Mouse (Mus musculus) C2C12 (cell line): ENCODE results near the gene C130074G19Rik.

Experiments used
- CEBPB ChIP-seq: IDR thresholded peaks from one replicate; pipeline ENCODE4 v1.6.1; 2011; ENCODE audit warnings: low read depth, mild to moderate bottlenecking, control low read depth, moderate library complexity
- CTCF ChIP-seq: IDR thresholded peaks from one replicate; pipeline ENCODE4 v1.5.1; 2011; ENCODE audit not compliant: control insufficient read depth, insufficient read depth, insufficient read length
- MYOG ChIP-seq: IDR thresholded peaks from one replicate; pipeline ENCODE4 v1.6.1; 2011; ENCODE audit not compliant: control insufficient read depth, insufficient read length; ENCODE audit errors: extremely low read depth
- USF1 ChIP-seq: IDR thresholded peaks from one replicate; pipeline ENCODE4 v1.6.1; 2011; ENCODE audit warnings: low read depth, mild to moderate bottlenecking, control low read depth, moderate library complexity

DNA sequence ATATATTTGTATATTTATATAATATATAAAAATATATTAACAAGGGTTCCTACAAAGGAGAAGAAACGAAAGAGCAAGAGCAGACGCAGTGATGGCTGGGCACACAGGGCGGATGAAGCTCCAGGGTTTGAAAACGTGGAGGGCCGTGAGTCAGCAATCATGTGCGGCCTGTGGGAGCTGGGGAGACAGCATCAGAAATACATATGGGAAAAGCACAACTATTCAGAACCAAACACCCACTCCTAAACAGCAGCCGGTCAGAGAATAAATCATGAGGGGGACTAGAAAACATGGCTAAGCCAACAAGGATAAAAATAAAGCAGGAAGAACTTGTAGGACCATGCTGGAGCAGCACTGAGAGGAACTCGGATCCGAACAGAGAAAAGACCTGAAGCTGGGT, 25.8 kb downstream of the C130074G19Rik start:
- TF ChIP-seq CTCF, result no peak
- no peak for TF ChIP-seq MYOG
- TF ChIP-seq USF1, result no peak
- TF ChIP-seq CEBPB, result no peak
